Mouse (Mus musculus) forebrain, embryonic 11.5 days (tissue): ENCODE measurements around the gene Cenpm. TPM values are rescaled to one million over a fixed set of nuclear protein-coding genes. Genes with fewer than 3 reads are reported as not detected.

Experiments
- ATAC-seq: fragments of 200-750 bp; cut with Nextera tagmentation; replicated peaks from 2 replicates; pipeline ENCODE4 v1.8.0; 2017; ENCODE audit warnings: moderate TSS enrichment; ENCODE audit not compliant: low FRiP score
- DNase-seq: peaks from one replicate; pipeline ENCODE4 v3.0.0-alpha.2; 2017; ENCODE audit warnings: low spot score
- H3K27ac ChIP-seq: fragments of 300-500 bp; sonication (generic); 2 replicates; pipeline ENCODE4 v1.5.1; 2014; ENCODE audit warnings: low read depth, low read length
- H3K27me3 ChIP-seq: fragments of 300-500 bp; sonication (generic); 2 replicates; pipeline ENCODE4 v1.6.1; 2014; ENCODE audit warnings: mild to moderate bottlenecking, low read length, mixed read lengths; ENCODE audit not compliant: control insufficient read depth, insufficient read depth
- H3K36me3 ChIP-seq: fragments of 300-500 bp; sonication (generic); 2 replicates; pipeline ENCODE4 v1.6.1; 2014; ENCODE audit warnings: mild to moderate bottlenecking, low read length, moderate library complexity, mixed read lengths; ENCODE audit not compliant: control insufficient read depth, insufficient read depth
- H3K4me1 ChIP-seq: fragments of 300-500 bp; sonication (generic); replicated peaks from 2 replicates; pipeline ENCODE4 v1.6.1; 2014; ENCODE audit warnings: low read length, mixed read lengths; ENCODE audit not compliant: control insufficient read depth, insufficient read depth
- H3K4me2 ChIP-seq: fragments of 300-500 bp; sonication (generic); 2 replicates; pipeline ENCODE4 v1.6.1; 2014; ENCODE audit warnings: low read depth, mild to moderate bottlenecking, low read length, moderate library complexity, mixed read lengths; ENCODE audit not compliant: severe bottlenecking
- H3K4me3 ChIP-seq: fragments of 300-500 bp; sonication (generic); 2 replicates; pipeline ENCODE4 v1.5.1; 2014; ENCODE audit warnings: low read depth, low read length
- H3K9ac ChIP-seq: fragments of 300-500 bp; sonication (generic); 2 replicates; pipeline ENCODE4 v1.6.1; 2014; ENCODE audit warnings: low read length
- H3K9me3 ChIP-seq: fragments of 300-500 bp; sonication (generic); 2 replicates; pipeline ENCODE4 v1.6.1; 2016; ENCODE audit warnings: low read length, mixed read lengths; ENCODE audit not compliant: control insufficient read depth
- WGBS: fragments of 180-500 bp; shearing (Covaris S2); extraction: QIAGEN DNeasy Blood & Tissue Kit; methylation state at CpG from one replicate; pipeline ENCODE4 v1.1.7; 2014; 5-methylcytosine and 5-hydroxymethylcytosine counted together
- polyA plus RNA-seq: library from polyadenylated mRNA; unstranded; fragments of >200 nt; fragmentation: Nextera tagmentation; extraction: Ambion mirVana; gene quantifications from 2 replicates; pipeline ENCODE4 v1.2.1, GENCODE M21; 2014

Gene Cenpm
- polyA plus RNA-seq, 1 experiment from 2014 or later, result 91.6 TPM

DNA sequence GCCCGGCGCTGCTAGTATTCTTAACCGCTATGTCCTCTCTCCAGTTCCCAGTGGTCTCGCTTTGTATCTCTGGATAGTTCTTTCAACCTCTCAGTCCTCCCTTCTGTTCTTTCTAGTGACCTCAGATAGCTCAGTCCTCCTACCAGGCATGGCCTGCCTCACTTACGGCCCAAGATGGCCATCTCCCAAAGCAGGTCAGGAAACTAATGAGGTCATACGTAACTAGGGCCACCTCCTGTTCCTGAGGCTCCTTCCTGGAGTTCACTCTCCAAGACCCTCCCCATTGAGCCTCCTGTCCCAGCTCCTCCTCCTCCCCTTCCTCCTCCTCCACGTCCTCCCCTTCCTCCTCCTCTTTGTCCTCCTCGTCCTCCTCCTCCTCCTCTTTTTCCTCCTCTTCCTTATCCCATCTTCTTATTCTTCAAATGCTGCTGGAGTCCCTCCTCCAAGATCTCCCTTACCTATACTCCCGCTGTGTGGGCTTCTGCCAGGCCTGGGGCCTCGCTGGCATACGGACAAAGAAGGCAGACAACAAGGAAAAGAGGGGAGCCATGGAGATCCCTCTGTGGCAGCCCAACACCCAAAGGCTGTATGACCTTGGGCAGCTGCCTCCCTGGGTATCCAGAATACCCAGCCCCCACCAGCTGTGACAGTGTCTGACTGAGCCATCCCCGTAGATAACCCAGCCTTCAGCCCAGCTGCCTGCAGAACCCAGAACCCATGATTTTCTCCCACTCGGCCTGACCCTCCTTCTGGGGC, 35.1 kb downstream of the Cenpm start:
- H3K4me3 ChIP-seq, result no peak overlapping the region
- H3K36me3 ChIP-seq, result no peaks in the 10 kb centered on the region; the same call in 1 of the 2 replicates
- DNase-seq (no peak), ATAC-seq (no peak)
- no peak overlapping the region for H3K9ac ChIP-seq
- no peaks in the 10 kb centered on the region for H3K9me3 ChIP-seq
- H3K4me2 ChIP-seq, result no peak overlapping the region
- H3K27ac ChIP-seq, result no peak overlapping the region
- peaks cover 23% of the 10 kb centered on the region for H3K4me1 ChIP-seq
- peaks cover 71% of the 10 kb centered on the region for H3K27me3 ChIP-seq
- WGBS, result 80% methylated on average over 13 of the region's 13 CpGs

DNA sequence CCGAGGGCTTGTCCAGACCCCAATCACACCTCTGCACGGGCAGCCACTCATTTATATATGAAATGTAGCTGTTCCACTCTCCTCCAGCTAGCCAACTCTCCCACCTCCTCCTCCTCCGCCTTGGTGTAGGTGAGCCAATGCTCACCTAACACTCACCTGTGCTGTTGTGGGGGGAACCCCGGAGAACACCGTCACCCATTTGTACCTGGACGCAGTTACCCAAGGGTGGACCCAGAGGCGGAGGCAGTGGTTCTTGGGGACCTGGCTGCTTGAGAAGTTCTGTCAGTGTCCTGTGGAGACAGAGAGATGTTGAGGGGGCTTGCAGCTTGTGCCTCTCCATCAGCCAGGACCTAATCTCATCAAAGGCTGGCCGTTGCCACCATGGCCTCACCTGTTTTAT, 36.2 kb downstream of the Cenpm start:
- Histone ChIP-seq H3K4me2 (no peak overlapping the region), H3K4me1 (peaks cover 25% of the 10 kb centered on the region), H3K36me3 (peaks cover 7% of the 10 kb centered on the region; the same call in 1 of the 2 replicates), H3K9ac (no peak overlapping the region), H3K27me3 (peaks cover 64% of the 10 kb centered on the region), H3K4me3 (no peak overlapping the region), H3K9me3 (no peaks in the 10 kb centered on the region), H3K27ac (no peak overlapping the region)
- WGBS, result 87% methylated on average over 8 of the region's 8 CpGs
- no peak for ATAC-seq
- no peak for DNase-seq

DNA sequence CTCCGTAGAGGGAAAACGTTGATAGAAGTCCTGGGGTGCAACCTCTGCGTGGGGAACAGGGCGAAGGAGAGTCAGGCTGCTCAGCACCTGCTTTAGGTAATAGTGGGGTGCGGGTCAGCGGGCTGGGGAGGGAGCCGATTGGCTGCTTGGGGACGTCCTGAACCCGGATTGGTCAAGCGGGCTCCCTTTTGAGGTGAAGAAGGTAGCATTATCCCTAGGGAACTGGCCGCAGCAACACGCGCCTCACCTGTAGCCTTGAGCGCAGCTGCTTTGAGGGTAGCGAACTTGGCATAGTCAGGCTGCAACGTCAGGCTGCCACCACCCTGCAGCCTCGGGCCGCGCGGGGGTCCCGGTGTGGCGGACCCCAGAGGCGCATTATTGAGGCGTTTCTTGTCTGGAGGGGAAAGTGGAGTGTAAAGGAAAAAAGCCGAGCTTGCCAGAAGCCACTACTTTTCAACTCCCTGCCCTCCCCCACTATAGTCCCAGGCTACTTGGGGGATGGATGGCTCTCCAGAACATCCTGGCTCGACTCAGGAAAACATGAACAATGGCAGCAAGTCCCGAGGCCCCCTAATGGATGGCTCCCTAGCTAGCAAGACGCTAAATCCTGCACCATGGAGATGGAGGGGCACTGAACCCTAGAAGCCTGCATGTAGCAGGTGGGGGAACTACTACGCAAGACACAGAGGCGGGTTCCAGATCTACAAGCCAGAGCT, 36.9 kb downstream of the Cenpm start:
- Histone ChIP-seq H3K4me2 (no peak overlapping the region), H3K27me3 (peaks cover 58% of the 10 kb centered on the region), H3K27ac (no peak overlapping the region), H3K9ac (no peak overlapping the region), H3K4me1 (peaks cover 22% of the 10 kb centered on the region), H3K9me3 (no peaks in the 10 kb centered on the region), H3K36me3 (peaks cover 11% of the 10 kb centered on the region; the same call in 1 of the 2 replicates), H3K4me3 (no peak overlapping the region)
- DNase-seq, result no peak
- ATAC-seq, result no peak
- 11% methylated on average over 30 of the region's 30 CpGs for WGBS

DNA sequence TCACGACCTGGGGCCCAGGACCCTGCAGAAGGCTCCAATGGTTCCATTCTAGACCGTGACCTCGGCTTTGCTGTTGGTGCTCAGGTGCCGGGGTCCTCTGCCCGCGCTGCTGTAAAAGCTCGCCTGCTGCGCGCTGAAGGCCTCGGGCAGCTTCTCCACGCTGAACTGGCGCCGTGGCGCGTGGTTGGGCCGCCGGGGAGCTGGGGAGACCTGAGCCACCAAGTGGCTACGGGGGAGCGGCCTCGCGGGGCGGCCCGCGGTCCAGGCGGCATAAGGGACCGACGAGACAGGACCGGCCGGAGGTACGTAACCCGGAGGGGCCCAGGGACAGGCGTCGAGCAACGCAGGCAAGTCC, 37.5 kb downstream of the Cenpm start:
- Histone ChIP-seq H3K9ac (no peak overlapping the region), H3K4me1 (peaks cover 18% of the 10 kb centered on the region), H3K9me3 (no peaks in the 10 kb centered on the region), H3K4me2 (no peak overlapping the region), H3K36me3 (peaks cover 13% of the 10 kb centered on the region; the same call in 1 of the 2 replicates), H3K4me3 (no peak overlapping the region), H3K27ac (no peak overlapping the region), H3K27me3 (peaks cover 52% of the 10 kb centered on the region)
- no peak for ATAC-seq
- no peak for DNase-seq
- WGBS, result 15% methylated on average over 34 of the region's 34 CpGs

DNA sequence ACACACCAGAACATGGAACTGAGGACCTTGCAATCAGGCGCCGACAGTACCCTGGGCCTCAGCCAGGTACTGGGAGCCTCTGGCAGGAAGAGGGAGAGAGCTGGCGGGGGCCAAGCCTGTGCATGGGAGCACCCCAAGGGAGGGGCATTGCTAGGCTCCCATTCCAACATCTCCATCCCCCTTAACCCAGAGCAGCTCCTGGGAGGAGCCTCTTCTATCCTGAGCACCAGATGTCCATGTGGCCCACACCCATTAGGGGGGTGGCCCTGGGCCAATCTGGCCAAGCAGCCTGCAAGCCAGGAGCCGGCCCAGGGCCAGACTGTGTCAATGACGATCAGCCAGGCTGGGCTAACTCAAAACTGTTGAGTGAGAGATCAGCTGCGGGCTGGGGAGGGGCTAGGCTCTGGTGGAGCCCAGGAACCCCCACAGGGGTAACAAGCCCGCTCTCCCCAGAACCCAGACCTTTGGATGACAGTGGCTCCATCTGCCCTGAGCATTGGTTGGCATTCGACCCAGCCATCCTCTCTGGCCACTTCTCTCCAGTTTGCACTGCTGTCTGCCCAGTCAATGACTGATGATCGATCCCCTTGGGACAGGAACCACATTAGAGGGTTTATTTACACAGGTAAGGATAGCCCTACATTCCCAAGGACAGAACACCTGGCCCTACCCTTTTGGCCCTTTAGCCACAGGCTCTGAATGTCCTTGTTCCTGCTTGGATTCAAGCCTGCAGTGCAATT, 38.0 kb downstream of the Cenpm start:
- H3K9me3 ChIP-seq, result no peaks in the 10 kb centered on the region
- no peak overlapping the region for H3K9ac ChIP-seq
- DNase-seq, result no peak
- ATAC-seq, result peak; percentile 25; the same call in 1 of the 2 replicates
- H3K27me3 ChIP-seq, result peaks cover 47% of the 10 kb centered on the region
- H3K4me2 ChIP-seq, result no peak overlapping the region
- peaks cover 13% of the 10 kb centered on the region for H3K4me1 ChIP-seq
- no peak overlapping the region for H3K27ac ChIP-seq
- H3K4me3 ChIP-seq, result no peak overlapping the region
- WGBS, result 60% methylated on average over 9 of the region's 9 CpGs
- H3K36me3 ChIP-seq, result peaks cover 16% of the 10 kb centered on the region; the same call in 1 of the 2 replicates

DNA sequence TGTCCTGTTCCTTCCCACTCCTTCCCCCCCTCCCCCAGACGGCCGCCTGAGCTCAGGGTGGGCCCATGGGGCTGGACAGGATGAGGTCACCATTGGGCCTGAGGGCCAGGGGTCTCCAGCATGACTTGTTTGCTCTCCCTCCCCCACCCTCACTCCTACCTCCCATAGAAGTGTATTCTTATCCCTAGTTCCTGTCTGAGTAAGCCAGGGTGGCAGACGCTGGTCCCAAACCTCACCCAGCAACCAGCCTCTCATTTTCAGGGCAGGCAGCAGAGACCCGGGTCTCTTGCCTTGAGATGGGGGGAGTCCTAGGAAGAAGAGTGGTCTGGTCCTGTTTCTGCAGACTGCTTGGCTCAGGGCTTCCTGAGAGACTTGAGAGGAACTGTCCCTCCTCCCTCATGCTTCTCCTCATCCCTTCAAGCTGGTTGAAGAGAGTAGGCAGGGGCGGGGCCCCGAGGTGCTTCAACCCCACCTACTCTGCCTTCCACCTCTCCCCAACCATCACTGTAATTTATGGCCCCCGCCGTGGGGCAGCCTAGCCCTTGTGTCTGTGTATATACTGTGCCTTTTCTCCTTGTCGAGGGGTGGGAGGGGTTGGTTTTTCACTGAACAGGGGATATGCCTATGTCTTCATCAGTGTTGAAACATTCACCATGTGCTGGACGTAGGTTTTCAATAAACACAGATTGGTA, 39.7 kb downstream of the Cenpm start:
- WGBS, result 61% methylated on average over 10 of the region's 10 CpGs

DNA sequence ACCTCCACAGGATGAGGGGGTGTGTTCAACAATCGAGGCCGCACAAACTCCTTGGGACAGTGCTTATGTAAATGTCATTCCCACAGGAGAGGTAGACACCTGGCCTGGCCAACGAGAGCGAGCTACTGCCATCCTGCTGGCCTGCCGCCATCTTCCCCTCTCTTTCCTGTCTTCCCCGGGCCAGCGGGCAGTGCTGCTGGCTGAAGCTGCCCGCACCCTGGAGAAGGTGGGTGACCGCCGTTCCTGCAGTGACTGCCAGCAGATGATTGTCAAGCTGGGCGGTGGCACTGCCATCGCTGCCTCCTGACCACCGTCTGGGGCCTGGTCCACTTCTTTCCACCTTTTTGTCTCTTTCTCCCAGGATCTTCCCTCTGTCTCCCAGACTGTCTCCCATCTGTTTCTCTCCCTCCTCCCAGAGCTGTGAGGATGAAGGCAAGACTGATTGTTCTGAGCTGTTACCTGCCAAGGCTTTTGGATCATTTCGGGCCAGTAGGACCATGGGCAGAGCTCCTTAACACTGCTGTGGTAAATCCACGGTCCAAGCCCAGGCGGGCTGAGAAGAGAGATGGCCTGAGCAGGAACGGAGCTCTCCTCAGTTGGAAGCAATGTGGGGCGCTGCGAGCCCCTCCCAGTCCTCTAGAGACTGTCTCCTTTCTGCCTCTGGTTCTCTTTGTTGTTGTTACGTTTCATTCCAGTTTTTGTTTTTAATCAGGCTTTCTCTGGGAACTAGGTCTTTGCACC, 40.8 kb downstream of the Cenpm start:
- no peak for ATAC-seq
- WGBS, result 70% methylated on average over 20 of the region's 20 CpGs
- H3K27me3 ChIP-seq, result peaks cover 24% of the 10 kb centered on the region

More for the DNA sequence above, 39.7 kb downstream of the Cenpm start:
- Histone ChIP-seq H3K4me1 (peaks cover 11% of the 10 kb centered on the region; the same call in 1 of the 2 replicates), H3K4me3 (no peak overlapping the region), H3K9ac (no peak overlapping the region), H3K9me3 (no peaks in the 10 kb centered on the region), H3K36me3 (peaks cover 24% of the 10 kb centered on the region; the same call in 1 of the 2 replicates), H3K27me3 (peaks cover 30% of the 10 kb centered on the region), H3K4me2 (no peak overlapping the region), H3K27ac (no peak overlapping the region)
- DNase-seq (no peak), ATAC-seq (no peak)

More for the DNA sequence above, 40.8 kb downstream of the Cenpm start:
- no peak for DNase-seq
- no peaks in the 10 kb centered on the region for H3K9me3 ChIP-seq
- H3K4me3 ChIP-seq, result no peak overlapping the region
- peaks cover 34% of the 10 kb centered on the region for H3K36me3 ChIP-seq
- no peak overlapping the region for H3K4me2 ChIP-seq
- no peak overlapping the region for H3K27ac ChIP-seq
- H3K9ac ChIP-seq, result no peak overlapping the region
- H3K4me1 ChIP-seq, result peaks cover 11% of the 10 kb centered on the region; the same call in 1 of the 2 replicates
